Mouse (Mus musculus) hindbrain, postnatal 0 days (tissue): Measurements from ENCODE around the gene Gm11114. TPM values are rescaled to one million over a fixed set of nuclear protein-coding genes. Genes with fewer than 3 reads are reported as not detected.

Experiments
- ATAC-seq: fragments of 200-750 bp; cut with Nextera tagmentation; 2 replicates; pipeline ENCODE4 v1.8.0; 2017; ENCODE audit warnings: mild to moderate bottlenecking, moderate TSS enrichment, moderate library complexity
- DNase-seq: peaks from one replicate; pipeline ENCODE4 v3.0.0-alpha.2; 2015; ENCODE audit warnings: low spot score
- H3K27ac ChIP-seq: fragments of 300-500 bp; sonication (generic); 2 replicates; pipeline ENCODE4 v1.5.1; 2014; ENCODE audit warnings: mild to moderate bottlenecking
- H3K27me3 ChIP-seq: fragments of 300-500 bp; sonication (generic); 2 replicates; pipeline ENCODE4 v1.6.1; 2014; ENCODE audit warnings: low read length, mixed read lengths; ENCODE audit not compliant: insufficient read depth
- H3K36me3 ChIP-seq: fragments of 300-500 bp; sonication (generic); 2 replicates; pipeline ENCODE4 v1.6.1; 2014; ENCODE audit warnings: low read length, mixed read lengths; ENCODE audit not compliant: insufficient read depth
- H3K4me1 ChIP-seq: fragments of 300-500 bp; sonication (generic); 2 replicates; pipeline ENCODE4 v1.6.1; 2014; ENCODE audit warnings: antibody characterized with exemption, low read length, mixed read lengths; ENCODE audit not compliant: insufficient read depth
- H3K4me2 ChIP-seq: fragments of 300-500 bp; sonication (generic); 2 replicates; pipeline ENCODE4 v1.6.1; 2014; ENCODE audit warnings: low read depth, mild to moderate bottlenecking, low read length, moderate library complexity, mixed read lengths
- H3K4me3 ChIP-seq: fragments of 300-500 bp; sonication (generic); 2 replicates; pipeline ENCODE4 v1.5.1; 2014; ENCODE audit warnings: low read length
- H3K9ac ChIP-seq: fragments of 300-500 bp; sonication (generic); replicated peaks from 2 replicates; pipeline ENCODE4 v1.6.1; 2014; ENCODE audit warnings: mild to moderate bottlenecking, low read length, moderate library complexity, mixed read lengths
- H3K9me3 ChIP-seq: fragments of 300-500 bp; sonication (generic); 2 replicates; pipeline ENCODE4 v1.6.1; 2016; ENCODE audit warnings: low read length, mixed read lengths
- CTCF ChIP-seq: IDR thresholded peaks from 2 replicates; pipeline ENCODE4 v1.5.1; 2016; ENCODE audit warnings: antibody characterized with exemption, control low read depth, low read depth
- WGBS: fragments of 180-500 bp; shearing (Covaris S2); extraction: QIAGEN DNeasy Blood & Tissue Kit; methylation state at CpG from one replicate; pipeline ENCODE4 v1.1.7; 2014; 5-methylcytosine and 5-hydroxymethylcytosine counted together
- polyA plus RNA-seq: library from polyadenylated mRNA; unstranded; fragments of >200 nt; fragmentation: Nextera tagmentation; extraction: Ambion mirVana; gene quantifications from 2 replicates; pipeline ENCODE4 v1.2.1, GENCODE M21; 2015
- total RNA-seq: library from RNA; depleted of rRNA; stranded (reverse); fragments of >200 nt; gene quantifications from 2 replicates; pipeline ENCODE4 v1.2.3, GENCODE M21; 2014

Gm11114 gene
- total and polyA plus RNA-seq, 2 experiments from 2014 or later, result not detected

DNA sequence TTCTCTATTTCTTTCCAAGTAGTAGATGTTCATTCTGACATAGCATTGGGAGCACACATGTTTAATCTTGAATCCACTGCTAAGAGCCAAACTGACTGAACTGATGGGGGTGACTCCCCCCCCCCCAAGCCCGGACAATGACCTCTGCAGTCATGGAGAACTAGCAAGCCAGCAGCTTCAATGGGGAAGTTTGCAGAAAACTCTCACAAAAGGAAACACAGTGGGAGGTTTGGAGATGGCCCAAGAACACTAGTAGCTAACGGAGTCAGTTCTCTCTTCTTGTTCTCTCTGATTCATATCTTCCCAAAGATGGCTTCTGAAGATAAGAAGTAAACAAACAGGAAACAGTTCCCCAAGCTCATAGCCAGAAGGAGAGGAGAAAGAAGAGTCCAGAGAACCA is 18.9 kb downstream of the Gm11114 start:
- no peaks in the 10 kb centered on the region for H3K9me3 ChIP-seq
- H3K4me1 ChIP-seq, result no peaks in the 10 kb centered on the region
- TF ChIP-seq CTCF, result no peak
- H3K27ac ChIP-seq, result no peak overlapping the region
- no peaks in the 10 kb centered on the region for H3K36me3 ChIP-seq
- DNase-seq (peak; percentile 27), ATAC-seq (no peak)
- H3K4me2 ChIP-seq, result no peak overlapping the region
- H3K27me3 ChIP-seq, result no peaks in the 10 kb centered on the region
- WGBS, result 42% methylated on average over 2 of the region's 2 CpGs
- H3K4me3 ChIP-seq, result no peak overlapping the region
- no peak overlapping the region for H3K9ac ChIP-seq

- Histone ChIP-seq H3K4me3 (no peak overlapping the region), H3K27me3 (no peaks in the 10 kb centered on the region), H3K4me2 (no peak overlapping the region), H3K36me3 (no peaks in the 10 kb centered on the region), H3K9ac (no peak overlapping the region), H3K4me1 (no peaks in the 10 kb centered on the region), H3K9me3 (no peaks in the 10 kb centered on the region), H3K27ac (no peak overlapping the region)
- no peak for TF ChIP-seq CTCF
- 93% methylated on average over 7 of the region's 7 CpGs for WGBS
- DNase-seq (no peak), ATAC-seq (no peak)
Measured at GRCm38 (mm10) chr9:85336046-85336445, 23.5 kb downstream of the Gm11114 start.

- Histone ChIP-seq H3K4me3 (no peak overlapping the region), H3K9me3 (no peaks in the 10 kb centered on the region), H3K27ac (no peak overlapping the region), H3K4me2 (no peak overlapping the region), H3K36me3 (no peaks in the 10 kb centered on the region), H3K27me3 (no peaks in the 10 kb centered on the region), H3K9ac (no peak overlapping the region), H3K4me1 (no peaks in the 10 kb centered on the region)
- no peak for TF ChIP-seq CTCF
- no peak for ATAC-seq
- no peak for DNase-seq
- WGBS, result 79% methylated on average over 3 of the region's 3 CpGs
Measured at GRCm38 (mm10) chr9:85340303-85340702, 27.7 kb downstream of the Gm11114 start.

DNA sequence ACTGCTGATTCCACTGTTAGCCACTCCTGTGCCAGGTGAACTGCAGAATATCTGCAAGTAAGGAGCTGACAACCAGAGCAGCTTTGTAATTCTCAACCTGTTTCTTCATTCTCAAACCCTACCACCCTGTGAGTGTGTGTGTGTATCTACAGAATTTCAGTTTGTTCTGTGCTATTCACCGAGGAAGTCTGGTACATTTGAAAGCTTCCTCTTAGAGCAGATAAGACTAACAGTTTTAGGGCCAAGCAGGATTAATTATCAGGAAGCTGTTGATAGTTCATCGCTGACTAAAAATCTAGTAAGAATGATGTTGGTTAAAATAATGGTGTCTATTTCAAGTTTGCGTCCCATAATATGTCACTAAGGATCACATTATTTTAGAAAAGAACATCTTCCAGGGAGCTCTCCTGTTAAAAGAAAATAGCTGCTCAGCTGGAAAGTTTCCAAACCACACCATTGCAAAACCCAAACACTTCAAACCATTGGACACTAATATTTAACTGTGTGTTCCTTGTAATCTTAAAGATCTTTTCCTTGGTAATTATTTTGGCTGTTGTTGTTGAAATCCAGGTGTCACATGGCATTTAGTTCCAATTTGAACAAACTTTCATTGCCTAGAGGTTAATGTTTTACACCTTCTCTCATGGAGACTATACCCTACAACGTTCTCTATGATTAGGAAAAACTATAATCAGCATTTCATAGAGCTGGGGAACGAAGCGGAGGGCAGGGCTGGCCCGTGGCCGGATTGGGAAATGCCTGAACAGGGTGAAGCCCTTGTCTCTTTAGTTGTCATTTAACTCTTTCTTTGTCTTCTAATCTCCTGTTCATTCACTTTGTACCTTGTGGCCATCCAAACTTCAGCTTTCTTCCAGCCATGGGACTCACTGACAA is 30.6 kb downstream of the Gm11114 start:
- Histone ChIP-seq H3K36me3 (no peaks in the 10 kb centered on the region), H3K9ac (no peak overlapping the region), H3K4me3 (no peak overlapping the region), H3K4me1 (no peaks in the 10 kb centered on the region), H3K4me2 (no peak overlapping the region), H3K27ac (no peak overlapping the region), H3K9me3 (no peaks in the 10 kb centered on the region), H3K27me3 (no peaks in the 10 kb centered on the region)
- DNase-seq (no peak), ATAC-seq (no peak)
- no peak for TF ChIP-seq CTCF
- WGBS, result 86% methylated on average over 8 of the region's 8 CpGs

GRCm38 (mm10) chr9:85347823-85348523 is 35.4 kb downstream of the Gm11114 start:
- no peak overlapping the region for H3K4me3 ChIP-seq
- no peaks in the 10 kb centered on the region for H3K36me3 ChIP-seq
- TF ChIP-seq CTCF, result no peak
- no peaks in the 10 kb centered on the region for H3K9me3 ChIP-seq
- no peaks in the 10 kb centered on the region for H3K4me1 ChIP-seq
- DNase-seq (no peak), ATAC-seq (no peak)
- no peak overlapping the region for H3K9ac ChIP-seq
- H3K4me2 ChIP-seq, result no peak overlapping the region
- no peak overlapping the region for H3K27ac ChIP-seq
- WGBS, result 85% methylated on average over 10 of the region's 10 CpGs
- no peaks in the 10 kb centered on the region for H3K27me3 ChIP-seq

DNA sequence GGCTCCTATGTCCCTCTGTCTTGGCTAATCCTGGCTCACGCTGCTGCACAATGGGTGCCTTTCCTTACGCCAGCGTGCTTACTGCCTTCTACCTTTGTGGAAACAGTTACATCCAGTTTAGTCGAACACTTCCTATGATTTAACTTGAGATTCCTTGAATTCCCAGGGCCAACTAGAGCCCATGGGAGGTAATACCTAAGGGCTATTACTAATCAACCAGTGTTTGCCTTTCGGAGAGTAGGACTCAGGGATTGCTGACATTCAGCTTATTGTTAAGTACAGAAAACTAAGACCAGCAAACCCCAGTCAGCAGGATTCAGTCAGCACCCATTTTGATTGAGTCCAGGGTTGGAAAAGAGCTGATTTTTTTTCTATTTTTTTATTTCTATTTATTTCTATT is 43.0 kb downstream of the Gm11114 start:
- Histone ChIP-seq H3K4me1 (no peaks in the 10 kb centered on the region), H3K4me3 (no peak overlapping the region), H3K36me3 (no peaks in the 10 kb centered on the region), H3K9me3 (no peaks in the 10 kb centered on the region), H3K4me2 (no peak overlapping the region), H3K9ac (no peak overlapping the region), H3K27ac (no peak overlapping the region), H3K27me3 (no peaks in the 10 kb centered on the region)
- 89% methylated on average over 5 of the region's 5 CpGs for WGBS
- ATAC-seq (no peak), DNase-seq (no peak)
- TF ChIP-seq CTCF, result no peak
